Mouse (Mus musculus) midbrain, embryonic 14.5 days (tissue): ENCODE measurements at regions not wholly inside any gene's neighbourhood (a gene's known extent, or its start where the extent isn't known, plus 50 kb on each side); places are given as distances from the start of the nearest gene placed in this dataset.

Source experiments
- ATAC-seq: fragments of 200-750 bp; cut with Nextera tagmentation; 2 replicates; pipeline ENCODE4 v1.8.0; 2017; ENCODE audit warnings: moderate number of reproducible peaks, moderate library complexity; ENCODE audit not compliant: low FRiP score, low TSS enrichment
- DNase-seq: peaks from one replicate; pipeline ENCODE4 v3.0.0-alpha.2; 2015
- H3K27ac ChIP-seq: fragments of 300-500 bp; sonication (generic); replicated peaks from 2 replicates; pipeline ENCODE4 v1.5.1; 2014; ENCODE audit warnings: mild to moderate bottlenecking, low read depth, low read length, moderate library complexity
- H3K27me3 ChIP-seq: fragments of 300-500 bp; sonication (generic); 2 replicates; pipeline ENCODE4 v1.6.1; 2014; ENCODE audit warnings: low read length, control low read depth, mixed read lengths; ENCODE audit not compliant: control insufficient read depth, insufficient read depth
- H3K36me3 ChIP-seq: fragments of 300-500 bp; sonication (generic); 2 replicates; pipeline ENCODE4 v1.6.1; 2014; ENCODE audit warnings: low read length, control low read depth; ENCODE audit not compliant: control insufficient read depth, insufficient read depth
- H3K4me1 ChIP-seq: fragments of 300-500 bp; sonication (generic); 2 replicates; pipeline ENCODE4 v1.6.1; 2014; ENCODE audit warnings: mild to moderate bottlenecking, antibody characterized with exemption, low read length, control low read depth; ENCODE audit not compliant: control insufficient read depth, insufficient read depth
- H3K4me2 ChIP-seq: fragments of 300-500 bp; sonication (generic); 2 replicates; pipeline ENCODE4 v1.6.1; 2014; ENCODE audit warnings: mild to moderate bottlenecking, low read length, moderate library complexity
- H3K4me3 ChIP-seq: fragments of 300-500 bp; sonication (generic); replicated peaks from 2 replicates; pipeline ENCODE4 v1.5.1; 2014; ENCODE audit warnings: low read depth, low read length
- H3K9ac ChIP-seq: fragments of 300-500 bp; sonication (generic); replicated peaks from 2 replicates; pipeline ENCODE4 v1.6.1; 2014; ENCODE audit warnings: mild to moderate bottlenecking, low read length, moderate library complexity
- H3K9me3 ChIP-seq: fragments of 300-500 bp; sonication (generic); 2 replicates; pipeline ENCODE4 v1.6.1; 2016; ENCODE audit warnings: low read length, control low read depth, mixed read lengths; ENCODE audit not compliant: control insufficient read depth
- WGBS: fragments of 180-500 bp; shearing (Covaris S2); extraction: QIAGEN DNeasy Blood & Tissue Kit; methylation state at CpG from one replicate; pipeline ENCODE4 v1.1.7; 2014; 5-methylcytosine and 5-hydroxymethylcytosine counted together

GRCm38 (mm10) chr12:94066444-94067152 lies 1625.4 kb upstream of the Flrt2 start:
- H3K4me2 ChIP-seq: no peak overlapping the region
- DNase-seq (peak; percentile 42), ATAC-seq (no peak)
- H3K4me3 ChIP-seq: no peak overlapping the region
- no peaks in the 10 kb centered on the region for H3K9me3 ChIP-seq
- no peaks in the 10 kb centered on the region for H3K36me3 ChIP-seq
- whole genome bisulfite sequencing: 69% methylated on average over 9 of the region's 9 CpGs
- no peak overlapping the region for H3K9ac ChIP-seq
- no peak overlapping the region for H3K27ac ChIP-seq
- H3K27me3 ChIP-seq: no peaks in the 10 kb centered on the region
- no peaks in the 10 kb centered on the region for H3K4me1 ChIP-seq

GRCm38 (mm10) chr12:94070940-94071505 lies 1621.0 kb upstream of the Flrt2 start:
- no peak overlapping the region for H3K27ac ChIP-seq
- no peaks in the 10 kb centered on the region for H3K36me3 ChIP-seq
- no peak for ATAC-seq
- no peaks in the 10 kb centered on the region for H3K27me3 ChIP-seq
- DNase-seq: no peak
- H3K9me3 ChIP-seq: no peaks in the 10 kb centered on the region
- H3K4me2 ChIP-seq: no peak overlapping the region
- 94% methylated on average over 2 of the region's 2 CpGs for WGBS
- H3K9ac ChIP-seq: no peak overlapping the region
- H3K4me3 ChIP-seq: no peak overlapping the region
- H3K4me1 ChIP-seq: no peaks in the 10 kb centered on the region

GRCm38 (mm10) chr12:94105582-94106162 lies 1586.4 kb upstream of the Flrt2 start:
- ATAC-seq: no peak

GRCm38 (mm10) chr12:94150143-94150542 lies 1541.9 kb upstream of the Flrt2 start:
- WGBS: 87% methylated on average over 5 of the region's 5 CpGs
- no peaks in the 10 kb centered on the region for H3K36me3 ChIP-seq

More at GRCm38 (mm10) chr12:94105582-94106162, 1586.4 kb upstream of the Flrt2 start:
- Histone ChIP-seq H3K4me1 (no peaks in the 10 kb centered on the region), H3K36me3 (no peaks in the 10 kb centered on the region), H3K27ac (no peak overlapping the region), H3K27me3 (no peaks in the 10 kb centered on the region), H3K9me3 (no peaks in the 10 kb centered on the region), H3K4me2 (no peak overlapping the region), H3K9ac (no peak overlapping the region), H3K4me3 (no peak overlapping the region)
- DNase-seq: no peak
- WGBS: 43% methylated on average over 1 of the region's 1 CpGs

GRCm38 (mm10) chr12:94155110-94155858 lies 1536.7 kb upstream of the Flrt2 start:
- no peaks in the 10 kb centered on the region for H3K36me3 ChIP-seq
- H3K4me3 ChIP-seq: no peak overlapping the region
- H3K4me2 ChIP-seq: no peak overlapping the region
- ATAC-seq (no peak), DNase-seq (no peak)
- no peaks in the 10 kb centered on the region for H3K4me1 ChIP-seq
- 90% methylated on average over 12 of the region's 12 CpGs for WGBS
- no peak overlapping the region for H3K9ac ChIP-seq
- H3K27me3 ChIP-seq: no peaks in the 10 kb centered on the region
- H3K27ac ChIP-seq: no peak overlapping the region
- H3K9me3 ChIP-seq: no peaks in the 10 kb centered on the region

More at GRCm38 (mm10) chr12:94150143-94150542, 1541.9 kb upstream of the Flrt2 start:
- DNase-seq: no peak
- no peak overlapping the region for H3K4me2 ChIP-seq
- ATAC-seq: no peak
- H3K27me3 ChIP-seq: no peaks in the 10 kb centered on the region
- H3K27ac ChIP-seq: no peak overlapping the region
- no peak overlapping the region for H3K9ac ChIP-seq
- no peaks in the 10 kb centered on the region for H3K4me1 ChIP-seq
- no peak overlapping the region for H3K4me3 ChIP-seq
- no peaks in the 10 kb centered on the region for H3K9me3 ChIP-seq

GRCm38 (mm10) chr12:94182358-94182757 lies 1509.7 kb upstream of the Flrt2 start:
- Histone ChIP-seq H3K4me3 (no peak overlapping the region), H3K27me3 (no peaks in the 10 kb centered on the region), H3K9ac (no peak overlapping the region), H3K9me3 (no peaks in the 10 kb centered on the region), H3K36me3 (no peaks in the 10 kb centered on the region), H3K4me1 (no peaks in the 10 kb centered on the region), H3K4me2 (no peak overlapping the region), H3K27ac (no peak overlapping the region)
- ATAC-seq (no peak), DNase-seq (peak; percentile 15)
- WGBS: 32% methylated on average over 1 of the region's 1 CpGs

- no peaks in the 10 kb centered on the region for H3K36me3 ChIP-seq
- H3K4me2 ChIP-seq: no peak overlapping the region
- no peaks in the 10 kb centered on the region for H3K27me3 ChIP-seq
- no peak overlapping the region for H3K9ac ChIP-seq
- H3K9me3 ChIP-seq: no peaks in the 10 kb centered on the region
- H3K4me1 ChIP-seq: no peaks in the 10 kb centered on the region
- H3K4me3 ChIP-seq: no peak overlapping the region
- no peak for ATAC-seq
- no peak overlapping the region for H3K27ac ChIP-seq
- WGBS: 69% methylated on average over 4 of the region's 4 CpGs
- peak; percentile 41 for DNase-seq
Measured at GRCm38 (mm10) chr12:94190620-94191081, 1501.4 kb upstream of the Flrt2 start.

- DNase-seq (no peak), ATAC-seq (no peak)
Measured at GRCm38 (mm10) chr12:94217906-94218305, 1474.1 kb upstream of the Flrt2 start.

More at GRCm38 (mm10) chr12:94217906-94218305, 1474.1 kb upstream of the Flrt2 start:
- H3K4me2 ChIP-seq: no peak overlapping the region
- 82% methylated on average over 4 of the region's 4 CpGs for WGBS
- no peaks in the 10 kb centered on the region for H3K27me3 ChIP-seq
- no peak overlapping the region for H3K4me3 ChIP-seq
- no peak overlapping the region for H3K27ac ChIP-seq
- no peaks in the 10 kb centered on the region for H3K4me1 ChIP-seq
- no peaks in the 10 kb centered on the region for H3K9me3 ChIP-seq
- H3K9ac ChIP-seq: no peak overlapping the region
- no peaks in the 10 kb centered on the region for H3K36me3 ChIP-seq
